Mouse (Mus musculus) heart, embryonic 11.5 days (tissue): ENCODE data around the gene Chst3. TPM values are rescaled to one million over a fixed set of nuclear protein-coding genes. Genes with fewer than 3 reads are reported as not detected.
A peak's percentile ranks its signal among the peaks of the same experiment; 100 is the strongest.
"Not testable (repeated sequence)": the region's sequence is repeated elsewhere in the genome, so short reads cannot be mapped to it uniquely, and the experiment has no call there.

Source experiments
- ATAC-seq: fragments of 200-750 bp; cut with Nextera tagmentation; replicated peaks from 2 replicates; pipeline ENCODE4 v1.8.0; 2017; ENCODE audit warnings: moderate library complexity; ENCODE audit not compliant: insufficient number of reproducible peaks, low FRiP score, low TSS enrichment
- H3K27ac ChIP-seq: fragments of 300-500 bp; sonication (generic); 2 replicates; pipeline ENCODE4 v1.5.1; 2014; ENCODE audit warnings: mild to moderate bottlenecking, low read depth, low read length
- H3K27me3 ChIP-seq: fragments of 300-500 bp; sonication (generic); 2 replicates; pipeline ENCODE4 v1.6.1; 2014; ENCODE audit warnings: mild to moderate bottlenecking, low read length, mixed read lengths; ENCODE audit not compliant: control insufficient read depth, insufficient read depth
- H3K36me3 ChIP-seq: fragments of 300-500 bp; sonication (generic); 2 replicates; pipeline ENCODE4 v1.6.1; 2014; ENCODE audit warnings: mild to moderate bottlenecking, low read length, moderate library complexity, mixed read lengths; ENCODE audit not compliant: control insufficient read depth, insufficient read depth
- H3K4me1 ChIP-seq: fragments of 300-500 bp; sonication (generic); 2 replicates; pipeline ENCODE4 v1.6.1; 2014; ENCODE audit warnings: low read length; ENCODE audit not compliant: control insufficient read depth, insufficient read depth
- H3K4me2 ChIP-seq: fragments of 300-500 bp; sonication (generic); 2 replicates; pipeline ENCODE4 v1.6.1; 2014; ENCODE audit warnings: mild to moderate bottlenecking, moderate library complexity
- H3K4me3 ChIP-seq: fragments of 300-500 bp; sonication (generic); 2 replicates; pipeline ENCODE4 v1.5.1; 2014; ENCODE audit warnings: low read depth, low read length
- H3K9ac ChIP-seq: fragments of 300-500 bp; sonication (generic); 2 replicates; pipeline ENCODE4 v1.6.1; 2014; ENCODE audit warnings: mild to moderate bottlenecking, low read depth, low read length, moderate library complexity
- H3K9me3 ChIP-seq: fragments of 300-500 bp; sonication (generic); replicated peaks from 2 replicates; pipeline ENCODE4 v1.6.1; 2016; ENCODE audit warnings: low read length; ENCODE audit not compliant: control insufficient read depth
- WGBS: fragments of 180-500 bp; shearing (Covaris S2); extraction: QIAGEN DNeasy Blood & Tissue Kit; methylation state at CpG from one replicate; pipeline ENCODE4 v1.1.7; 2014; ENCODE audit not compliant: insufficient replicate concordance; 5-methylcytosine and 5-hydroxymethylcytosine counted together
- polyA plus RNA-seq: library from polyadenylated mRNA; unstranded; fragments of >200 nt; fragmentation: Nextera tagmentation; extraction: Ambion mirVana; gene quantifications from 2 replicates; pipeline ENCODE4 v1.2.1, GENCODE M21; 2014

Gene Chst3
- polyA plus RNA-seq, 1 experiment from 2014 or later: 0.57 TPM

- 63% methylated on average over 16 of the region's 16 CpGs for WGBS
- no peaks in the 10 kb centered on the region for H3K27me3 ChIP-seq
- ATAC-seq: no peak; the same call in 1 of the 2 replicates
- H3K4me3 ChIP-seq: no peak overlapping the region
- no peaks in the 10 kb centered on the region for H3K36me3 ChIP-seq
- H3K27ac ChIP-seq: no peak overlapping the region
- peaks cover 3% of the 10 kb centered on the region for H3K4me1 ChIP-seq
- no peaks in the 10 kb centered on the region for H3K9me3 ChIP-seq
- no peak overlapping the region for H3K4me2 ChIP-seq
- H3K9ac ChIP-seq: no peak overlapping the region
Measured at GRCm38 (mm10) chr10:60257261-60257825, 38.3 kb upstream of the Chst3 start.

GRCm38 (mm10) chr10:60256088-60256487 lies 37.0 kb upstream of the Chst3 start:
- no peak overlapping the region for H3K4me3 ChIP-seq
- H3K9me3 ChIP-seq: no peaks in the 10 kb centered on the region
- H3K4me2 ChIP-seq: no peak overlapping the region
- H3K36me3 ChIP-seq: no peaks in the 10 kb centered on the region
- H3K9ac ChIP-seq: no peak overlapping the region
- no peak for ATAC-seq
- H3K27ac ChIP-seq: no peak overlapping the region
- H3K27me3 ChIP-seq: no peaks in the 10 kb centered on the region
- WGBS: 41% methylated on average over 6 of the region's 6 CpGs
- no peaks in the 10 kb centered on the region for H3K4me1 ChIP-seq

- Histone ChIP-seq H3K9me3 (no peaks in the 10 kb centered on the region), H3K36me3 (no peaks in the 10 kb centered on the region), H3K4me3 (no peak overlapping the region), H3K27ac (no peak overlapping the region), H3K4me1 (no peaks in the 10 kb centered on the region), H3K27me3 (no peaks in the 10 kb centered on the region), H3K9ac (no peak overlapping the region), H3K4me2 (no peak overlapping the region)
- 73% methylated on average over 4 of the region's 4 CpGs for WGBS
- no peak for ATAC-seq
Measured at GRCm38 (mm10) chr10:60252606-60253005, 33.5 kb upstream of the Chst3 start.

GRCm38 (mm10) chr10:60252187-60252586 lies 33.1 kb upstream of the Chst3 start:
- no peaks in the 10 kb centered on the region for H3K27me3 ChIP-seq
- no peak overlapping the region for H3K4me3 ChIP-seq
- WGBS: 62% methylated on average over 4 of the region's 4 CpGs
- H3K9me3 ChIP-seq: no peaks in the 10 kb centered on the region
- no peak for ATAC-seq
- H3K36me3 ChIP-seq: no peaks in the 10 kb centered on the region
- no peak overlapping the region for H3K27ac ChIP-seq
- H3K9ac ChIP-seq: no peak overlapping the region
- no peak overlapping the region for H3K4me2 ChIP-seq
- H3K4me1 ChIP-seq: no peaks in the 10 kb centered on the region

DNA sequence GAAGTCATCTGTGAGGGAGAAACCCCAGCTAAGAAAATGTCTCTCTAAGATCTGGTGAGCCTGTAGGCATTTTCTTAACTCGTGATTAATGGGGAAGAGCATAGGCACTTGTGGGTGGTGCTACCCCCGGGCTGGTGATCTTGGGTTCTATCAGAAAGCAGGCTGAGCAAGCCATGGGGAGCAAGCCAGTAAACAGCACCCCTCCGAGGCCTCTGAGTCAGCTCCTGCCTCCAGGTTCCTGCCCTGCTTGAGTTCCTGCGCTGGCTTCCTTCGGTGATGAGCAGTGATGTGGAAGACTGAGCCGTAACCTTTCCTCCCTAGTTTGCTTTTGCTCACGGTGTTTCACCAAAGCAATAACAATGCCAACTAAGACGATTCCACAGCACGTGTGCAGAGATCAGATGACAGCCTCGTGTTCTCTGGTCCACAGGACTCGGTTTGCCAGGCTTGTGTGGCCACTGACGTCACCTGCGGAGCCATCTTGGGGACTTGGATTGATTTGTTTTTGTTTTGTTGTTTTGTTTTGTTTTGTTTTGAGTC lies 31.4 kb upstream of the Chst3 start:
- Histone ChIP-seq H3K36me3 (no peaks in the 10 kb centered on the region), H3K27me3 (no peaks in the 10 kb centered on the region), H3K9ac (no peak overlapping the region), H3K9me3 (no peaks in the 10 kb centered on the region), H3K4me3 (no peak overlapping the region), H3K4me2 (no peak overlapping the region), H3K27ac (no peak overlapping the region), H3K4me1 (no peaks in the 10 kb centered on the region; the same call in 1 of the 2 replicates)
- 84% methylated on average over 13 of the region's 13 CpGs for WGBS
- no peak for ATAC-seq

GRCm38 (mm10) chr10:60248345-60248744 lies 29.3 kb upstream of the Chst3 start:
- WGBS: 79% methylated on average over 3 of the region's 3 CpGs
- not testable (repeated sequence) for ATAC-seq, H3K27ac ChIP-seq, H3K4me1 ChIP-seq, H3K9ac ChIP-seq, H3K27me3 ChIP-seq, H3K4me2 ChIP-seq, H3K9me3 ChIP-seq, H3K36me3 ChIP-seq, H3K4me3 ChIP-seq

- Histone ChIP-seq H3K9me3 (no peaks in the 10 kb centered on the region), H3K4me2 (no peak overlapping the region), H3K4me3 (no peak overlapping the region), H3K27me3 (no peaks in the 10 kb centered on the region), H3K27ac (no peak overlapping the region), H3K4me1 (no peaks in the 10 kb centered on the region; the same call in 1 of the 2 replicates), H3K9ac (no peak overlapping the region), H3K36me3 (no peaks in the 10 kb centered on the region)
- WGBS: 20% methylated on average over 5 of the region's 5 CpGs
- ATAC-seq: no peak
Measured at GRCm38 (mm10) chr10:60246519-60246918, 27.5 kb upstream of the Chst3 start.

DNA sequence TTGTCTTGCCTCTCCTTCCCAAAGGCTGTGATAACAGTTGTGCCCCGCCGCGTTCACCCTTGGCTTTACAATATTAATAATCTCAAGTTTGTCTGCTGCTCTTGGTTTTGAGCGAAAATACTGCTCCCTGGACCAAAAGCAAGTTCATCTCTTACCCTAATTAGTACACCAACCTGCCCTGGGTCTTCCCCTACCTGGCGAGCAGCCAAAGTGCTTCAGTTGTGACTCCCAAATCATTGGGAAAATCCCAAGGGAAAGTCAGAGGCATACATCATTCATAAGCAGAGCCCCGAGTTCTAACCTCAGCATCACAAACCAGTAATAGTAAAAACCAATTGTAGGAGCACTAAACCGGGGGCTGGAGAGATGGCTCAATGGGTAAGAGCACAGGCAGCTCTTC lies 26.6 kb upstream of the Chst3 start:
- 76% methylated on average over 7 of the region's 7 CpGs for WGBS
- no peak for ATAC-seq
- no peaks in the 10 kb centered on the region for H3K27me3 ChIP-seq
- no peak overlapping the region for H3K4me2 ChIP-seq
- no peaks in the 10 kb centered on the region; the same call in 1 of the 2 replicates for H3K4me1 ChIP-seq
- no peak overlapping the region for H3K27ac ChIP-seq
- no peak overlapping the region for H3K9ac ChIP-seq
- H3K9me3 ChIP-seq: no peaks in the 10 kb centered on the region
- H3K4me3 ChIP-seq: no peak overlapping the region
- no peaks in the 10 kb centered on the region for H3K36me3 ChIP-seq

DNA sequence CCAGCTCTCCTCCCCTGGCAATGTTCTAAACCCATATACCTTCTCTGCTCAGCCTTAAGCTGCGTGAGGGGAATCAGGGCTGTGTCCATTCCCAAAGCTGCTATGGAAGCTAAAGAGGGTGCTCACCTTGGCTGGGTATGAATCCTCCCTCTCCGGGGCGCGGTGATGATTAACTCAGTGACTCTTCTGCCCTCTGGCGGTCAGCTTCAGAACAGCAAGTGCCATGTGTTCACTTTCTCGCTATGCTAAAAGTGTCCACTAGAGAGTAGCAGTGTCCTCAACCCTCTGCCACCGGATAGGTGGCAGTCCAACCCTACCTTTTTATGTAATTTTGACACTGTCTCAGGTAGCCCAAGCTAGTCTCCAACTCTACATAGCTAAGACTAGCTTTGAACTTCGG lies 26.0 kb upstream of the Chst3 start:
- Histone ChIP-seq H3K4me1 (no peaks in the 10 kb centered on the region; the same call in 1 of the 2 replicates), H3K4me3 (no peak overlapping the region), H3K4me2 (no peak overlapping the region), H3K9me3 (no peaks in the 10 kb centered on the region), H3K27ac (no peak overlapping the region), H3K36me3 (no peaks in the 10 kb centered on the region), H3K9ac (no peak overlapping the region), H3K27me3 (no peaks in the 10 kb centered on the region)
- peak; percentile 42; the same call in 1 of the 2 replicates for ATAC-seq
- 6% methylated on average over 8 of the region's 8 CpGs for WGBS
